Mouse (Mus musculus) C2C12 (cell line): ENCODE results near the gene Spsb2. TPM values are rescaled to one million over a fixed set of nuclear protein-coding genes. Genes with fewer than 3 reads are reported as not detected.
A peak's percentile ranks its signal among the peaks of the same experiment; 100 is the strongest.
"Not testable (repeated sequence)": the region's sequence is repeated elsewhere in the genome, so short reads cannot be mapped to it uniquely, and the experiment has no call there.

ENCODE experiments used
- H3K27me3 ChIP-seq: one replicate; pipeline ENCODE4 v1.6.1; 2011; ENCODE audit not compliant: control insufficient read depth, insufficient read depth, insufficient read length
- H3K36me3 ChIP-seq: one replicate; pipeline ENCODE4 v1.6.1; 2011; ENCODE audit not compliant: control insufficient read depth, insufficient read depth
- H3K4me3 ChIP-seq: one replicate; pipeline ENCODE4 v1.5.1; 2011; ENCODE audit warnings: mild to moderate bottlenecking, control low read depth; ENCODE audit not compliant: poor library complexity, insufficient read depth, severe bottlenecking
- H3K79me2 ChIP-seq: one replicate; pipeline ENCODE4 v1.6.1; 2011; ENCODE audit not compliant: control insufficient read depth, insufficient read depth
- H3K79me3 ChIP-seq: one replicate; pipeline ENCODE4 v1.6.1; 2011; ENCODE audit warnings: low read depth, control low read depth
- H3ac ChIP-seq: one replicate; pipeline ENCODE3; 2011; ENCODE audit warnings: low read depth; ENCODE audit not compliant: control insufficient read depth, insufficient read length
- CEBPB ChIP-seq: IDR thresholded peaks from one replicate; pipeline ENCODE4 v1.6.1; 2011; ENCODE audit warnings: low read depth, mild to moderate bottlenecking, control low read depth, moderate library complexity
- CTCF ChIP-seq: IDR thresholded peaks from one replicate; pipeline ENCODE4 v1.5.1; 2011; ENCODE audit not compliant: control insufficient read depth, insufficient read depth, insufficient read length
- FOSL1 ChIP-seq: IDR thresholded peaks from one replicate; pipeline ENCODE4 v1.8.0; 2011; ENCODE audit warnings: mild to moderate bottlenecking, low read length; ENCODE audit not compliant: poor library complexity, insufficient read depth, severe bottlenecking
- MAX ChIP-seq: IDR thresholded peaks from one replicate; pipeline ENCODE4 v1.6.1; 2011; ENCODE audit warnings: mild to moderate bottlenecking, control low read depth
- MYOD1 ChIP-seq: IDR thresholded peaks from one replicate; pipeline ENCODE4 v1.6.1; 2011; ENCODE audit warnings: low read depth; ENCODE audit not compliant: control insufficient read depth, insufficient read length
- MYOG ChIP-seq: IDR thresholded peaks from one replicate; pipeline ENCODE4 v1.6.1; 2011; ENCODE audit not compliant: control insufficient read depth, insufficient read length; ENCODE audit errors: extremely low read depth
- USF1 ChIP-seq: IDR thresholded peaks from one replicate; pipeline ENCODE4 v1.6.1; 2011; ENCODE audit warnings: low read depth, mild to moderate bottlenecking, control low read depth, moderate library complexity
- polyA plus RNA-seq: library from polyadenylated mRNA; unstranded; fragments of >200 nt; fragmentation: generic; extraction: Trizol; gene quantifications from one replicate; pipeline ENCODE4 v1.2.1, GENCODE M21; 2012; ENCODE audit warnings: missing spikeins

The Spsb2 gene
- polyA plus RNA-seq, 1 experiment: 24.8 TPM

- Histone ChIP-seq H3K79me2 (no peaks in the 10 kb centered on the region), H3K79me3 (no peaks in the 10 kb centered on the region), H3ac (no peak overlapping the region), H3K27me3 (no peaks in the 10 kb centered on the region), H3K36me3 (no peaks in the 10 kb centered on the region), H3K4me3 (no peak overlapping the region)
- TF ChIP-seq MYOD1: no peak
- no peak for TF ChIP-seq MAX
- TF ChIP-seq CTCF: no peak
- no peak for TF ChIP-seq MYOG
- no peak for TF ChIP-seq USF1
Measured at GRCm38 (mm10) chr6:124789519-124789918, 18.9 kb upstream of the Spsb2 start.

GRCm38 (mm10) chr6:124790121-124790520 is 18.3 kb upstream of the Spsb2 start:
- H3K27me3 ChIP-seq: no peaks in the 10 kb centered on the region
- H3K79me3 ChIP-seq: no peaks in the 10 kb centered on the region
- TF ChIP-seq FOSL1 (no peak), MYOD1 (no peak), MAX (no peak), USF1 (no peak), CTCF (no peak), CEBPB (no peak), MYOG (no peak)
- H3K4me3 ChIP-seq: no peak overlapping the region
- no peak overlapping the region for H3ac ChIP-seq
- H3K36me3 ChIP-seq: no peaks in the 10 kb centered on the region
- no peaks in the 10 kb centered on the region for H3K79me2 ChIP-seq

- Histone ChIP-seq H3ac (no peak overlapping the region), H3K27me3 (no peaks in the 10 kb centered on the region), H3K4me3 (no peak overlapping the region), H3K36me3 (no peaks in the 10 kb centered on the region), H3K79me3 (no peaks in the 10 kb centered on the region), H3K79me2 (no peaks in the 10 kb centered on the region)
- no peak for TF ChIP-seq MAX
- no peak for TF ChIP-seq MYOD1
- no peak for TF ChIP-seq FOSL1
- no peak for TF ChIP-seq MYOG
- TF ChIP-seq USF1: no peak
- no peak for TF ChIP-seq CEBPB
- no peak for TF ChIP-seq CTCF
Measured at GRCm38 (mm10) chr6:124791911-124792310, 16.6 kb upstream of the Spsb2 start.

GRCm38 (mm10) chr6:124795781-124796180 is 12.7 kb upstream of the Spsb2 start:
- no peaks in the 10 kb centered on the region for H3K27me3 ChIP-seq
- H3K79me3 ChIP-seq: no peaks in the 10 kb centered on the region
- no peaks in the 10 kb centered on the region for H3K79me2 ChIP-seq
- no peak overlapping the region for H3ac ChIP-seq
- TF ChIP-seq CEBPB (no peak), CTCF (no peak), USF1 (no peak), MAX (no peak), FOSL1 (no peak), MYOD1 (no peak), MYOG (no peak)
- no peak overlapping the region for H3K4me3 ChIP-seq
- H3K36me3 ChIP-seq: no peaks in the 10 kb centered on the region

- Histone ChIP-seq H3K36me3 (no peaks in the 10 kb centered on the region), H3ac (no peak overlapping the region), H3K27me3 (no peaks in the 10 kb centered on the region), H3K79me3 (no peaks in the 10 kb centered on the region), H3K4me3 (no peak overlapping the region), H3K79me2 (no peaks in the 10 kb centered on the region)
- TF ChIP-seq MYOG (no peak), CEBPB (peak; percentile 61)
Measured at GRCm38 (mm10) chr6:124796200-124796599, 12.3 kb upstream of the Spsb2 start.

- not testable (repeated sequence) for H3K79me2 ChIP-seq, H3K4me3 ChIP-seq, H3K36me3 ChIP-seq, H3K27me3 ChIP-seq, H3ac ChIP-seq, H3K79me3 ChIP-seq
Measured at GRCm38 (mm10) chr6:124802400-124802799, 6.1 kb upstream of the Spsb2 start.
